Mouse (Mus musculus) cerebellum, adult 2 months (tissue): ENCODE results near the gene Agpat3.

ENCODE experiments used
- CTCF ChIP-seq: fragments of 200-500 bp; IDR thresholded peaks from 2 replicates; pipeline ENCODE4 v1.5.1; 2011; ENCODE audit warnings: low read depth, mild to moderate bottlenecking, control low read depth, low read length, moderate library complexity, borderline replicate concordance; ENCODE audit not compliant: insufficient read depth
- POLR2A ChIP-seq: fragments of 200-500 bp; IDR thresholded peaks from 2 replicates; pipeline ENCODE4 v1.6.1; 2011; ENCODE audit warnings: low read length, control low read depth, borderline replicate concordance; ENCODE audit not compliant: insufficient read depth

- TF ChIP-seq POLR2A (no peak), CTCF (no peak)
These were observed 64.7 kb downstream of the Agpat3 start for GRCm38 (mm10) chr10:78287465-78288132.
